Mouse (Mus musculus) left cerebral cortex, postnatal 25 days (tissue): ENCODE data around the gene Lyl1. TPM values are rescaled to one million over a fixed set of nuclear protein-coding genes. Genes with fewer than 3 reads are reported as not detected.
"Not testable (repeated sequence)": the region's sequence is repeated elsewhere in the genome, so short reads cannot be mapped to it uniquely, and the experiment has no call there.

Experiments
- DNase-seq, 2 experiments: peaks; one replicate each; pipeline ENCODE4 v3.0.0; 2022; ENCODE audit warnings: low spot score in 2 of 2, mixed read lengths in 1 of 2
- intact Hi-C: fragments of 180-260 bp; cut with DNase I; formaldehyde crosslinking; loops from one replicate; pipeline ENCODE4 v1.15.1; 2025
- total RNA-seq, 2 experiments: library from RNA; stranded (reverse); gene quantifications; 2 replicates each; pipeline ENCODE4 v1.2.3; 2021

Lyl1 gene
- total RNA-seq, 2 experiments from 2014 or later, result 2.8 to 3.5 TPM

DNA sequence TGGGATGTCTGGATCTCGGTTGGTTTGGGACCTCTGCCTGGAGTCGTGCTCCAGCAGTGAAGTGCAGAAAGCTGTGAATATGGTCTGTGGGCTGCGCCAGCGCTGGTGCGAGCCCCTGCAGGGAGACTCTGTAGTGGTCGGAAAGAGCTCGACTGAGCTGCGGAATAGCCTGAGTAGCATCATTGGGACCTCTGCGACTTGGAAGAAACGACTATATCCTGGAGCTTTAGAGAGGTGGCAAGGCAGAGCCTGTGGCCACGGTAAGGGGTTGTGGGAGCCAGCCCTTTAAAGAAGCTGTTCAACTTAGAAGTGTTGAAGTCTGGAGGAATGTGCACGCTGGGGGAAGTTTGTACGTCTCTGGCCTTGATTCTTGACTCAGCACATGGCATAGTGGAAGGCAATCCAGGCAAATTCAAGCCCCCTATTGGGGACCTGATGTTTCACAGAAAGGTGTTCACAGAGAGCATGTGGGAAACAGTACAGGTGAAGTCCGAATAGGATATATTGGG lies 35.8 kb upstream of the Lyl1 start:
- intact Hi-C loops, result loop anchor here (2.0 kb wide), 1 partner anchor 21 kb away; the partner anchor contains the start of genes Nacc1 and Trmt1
- DNase-seq, result no peak

DNA sequence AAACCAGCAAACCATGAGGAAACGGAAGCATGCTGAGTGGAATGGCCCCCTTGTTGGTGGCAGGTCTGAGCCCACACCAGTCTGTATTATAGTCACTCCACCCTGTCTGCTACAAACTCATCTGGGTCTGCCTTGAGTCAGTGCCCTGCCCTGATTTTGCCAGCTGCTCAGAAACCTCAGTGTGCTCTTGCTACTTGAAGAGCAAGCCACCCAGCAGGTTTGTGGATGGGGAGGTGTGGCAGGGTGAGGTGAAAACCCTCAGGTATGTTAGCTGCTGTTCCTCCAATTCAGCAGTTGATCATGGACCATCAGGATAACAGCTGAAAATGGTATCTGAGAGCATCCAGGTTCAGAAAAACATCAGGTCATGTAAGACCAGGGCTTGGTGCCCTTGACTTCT lies 33.2 kb upstream of the Lyl1 start:
- intact Hi-C loops, result no loop called here
- no peak for DNase-seq

DNA sequence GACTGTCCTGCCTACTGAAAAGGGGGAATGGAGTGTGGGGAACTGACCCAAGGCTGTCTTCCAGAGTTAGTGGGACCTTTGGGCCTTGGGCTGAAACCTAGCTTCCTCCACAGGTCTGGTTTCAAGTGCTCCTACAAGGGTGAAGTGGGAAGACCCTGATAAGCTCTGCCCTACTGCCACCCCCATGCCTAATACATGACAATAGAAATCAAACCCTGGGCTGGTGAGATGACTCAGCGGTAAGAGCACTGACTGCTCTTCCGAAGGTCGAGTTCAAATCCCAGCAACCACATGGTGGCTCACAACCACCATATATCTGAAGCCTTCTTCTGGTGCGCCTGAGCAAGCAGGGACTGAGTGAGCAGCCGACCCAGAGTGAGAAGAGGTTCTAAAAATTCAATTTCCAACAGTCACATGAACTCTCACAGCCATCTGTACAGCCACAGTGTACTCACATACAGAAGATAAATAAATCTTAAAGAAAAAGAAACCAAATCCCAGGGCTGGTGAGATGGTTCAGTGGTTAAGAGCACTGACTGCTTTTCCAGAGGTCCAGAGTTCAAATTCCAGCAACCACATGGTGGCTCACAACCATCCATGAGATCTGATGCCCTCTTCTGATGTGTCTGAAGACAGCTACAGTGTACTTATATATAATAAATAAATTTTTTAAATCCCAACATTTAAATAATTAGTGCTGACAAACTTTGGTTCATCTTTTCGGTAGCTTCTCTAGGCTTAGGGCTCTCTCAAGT lies 32.3 kb upstream of the Lyl1 start:
- intact Hi-C loops, result no loop called here

DNA sequence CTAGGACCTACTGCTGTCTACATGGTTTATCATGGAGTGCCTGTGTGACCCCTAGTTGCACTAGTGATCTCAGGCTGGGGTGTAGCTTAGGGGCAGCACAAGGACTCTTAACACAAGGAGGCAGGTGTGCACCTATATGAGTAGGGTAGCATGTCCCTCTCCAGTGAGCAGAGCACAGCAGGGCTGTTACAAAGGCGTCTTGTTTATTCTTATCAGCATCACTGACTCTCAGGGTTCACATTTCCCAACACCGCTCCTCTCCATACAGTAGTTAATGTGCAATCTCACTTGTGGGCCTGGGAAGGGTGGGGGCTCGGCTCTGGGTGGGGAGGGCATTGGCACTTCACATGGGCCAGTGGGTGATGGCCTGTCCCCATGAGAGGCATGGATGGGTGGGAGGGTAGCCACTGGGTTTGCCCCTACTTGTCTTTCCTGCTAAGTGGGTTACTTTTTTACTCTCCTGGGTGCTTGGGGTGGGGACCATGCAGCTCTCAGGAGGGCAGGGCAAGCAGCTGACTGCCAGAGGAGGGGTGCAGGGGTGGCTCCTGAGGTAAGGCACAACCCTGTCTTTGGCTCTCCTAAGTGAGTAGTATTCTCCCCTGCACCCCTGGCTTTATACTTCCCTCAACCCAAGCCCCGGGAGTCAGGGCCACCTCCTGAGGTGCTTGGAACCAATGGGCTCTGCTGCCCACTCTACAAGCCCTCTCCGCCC lies 30.8 kb upstream of the Lyl1 start:
- DNase-seq, intact Hi-C loops: not testable (repeated sequence)

More for the DNA sequence above, 32.3 kb upstream of the Lyl1 start:
- DNase-seq, result no peak

DNA sequence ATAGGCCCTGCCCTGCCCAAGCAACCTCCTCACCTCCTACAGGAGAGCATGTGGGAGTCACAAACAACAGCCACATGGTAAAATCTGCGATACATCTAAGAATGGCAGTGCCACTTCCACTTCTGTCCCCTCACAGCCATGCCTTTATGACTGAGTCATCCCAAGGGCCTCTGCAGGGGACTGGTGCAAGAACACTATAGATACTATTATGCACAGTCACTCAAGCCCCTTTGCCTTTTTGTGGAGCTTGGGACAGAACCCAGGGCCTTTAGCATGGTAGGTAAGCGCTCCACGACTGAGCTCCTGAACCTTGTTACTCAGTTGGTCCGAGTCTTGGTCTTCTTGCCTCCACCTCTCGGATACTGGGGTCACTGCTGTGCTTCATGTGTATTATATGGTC lies 24.0 kb upstream of the Lyl1 start:
- DNase-seq, result no peak
- intact Hi-C loops, result no loop called here

DNA sequence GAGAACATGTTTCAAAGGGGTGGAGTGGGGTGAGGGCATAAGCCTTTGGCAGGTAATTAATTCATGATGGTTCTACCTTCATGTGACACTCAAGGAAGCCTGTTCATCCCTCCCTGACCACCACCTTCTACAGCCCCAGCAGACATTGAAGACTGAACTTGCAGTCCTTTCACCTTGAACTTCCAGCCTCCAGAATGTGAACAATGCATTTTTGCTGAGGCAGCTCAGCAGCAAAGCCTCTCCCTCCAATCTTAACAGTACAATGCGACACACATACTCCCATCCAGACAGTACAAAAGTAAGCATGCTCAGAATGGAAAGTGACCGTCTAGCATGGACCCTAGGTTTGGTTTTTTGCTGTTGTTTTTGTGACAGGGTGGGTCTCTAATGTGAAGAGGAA lies 19.8 kb upstream of the Lyl1 start:
- DNase-seq, result no peak
- intact Hi-C loops, result no loop called here

DNA sequence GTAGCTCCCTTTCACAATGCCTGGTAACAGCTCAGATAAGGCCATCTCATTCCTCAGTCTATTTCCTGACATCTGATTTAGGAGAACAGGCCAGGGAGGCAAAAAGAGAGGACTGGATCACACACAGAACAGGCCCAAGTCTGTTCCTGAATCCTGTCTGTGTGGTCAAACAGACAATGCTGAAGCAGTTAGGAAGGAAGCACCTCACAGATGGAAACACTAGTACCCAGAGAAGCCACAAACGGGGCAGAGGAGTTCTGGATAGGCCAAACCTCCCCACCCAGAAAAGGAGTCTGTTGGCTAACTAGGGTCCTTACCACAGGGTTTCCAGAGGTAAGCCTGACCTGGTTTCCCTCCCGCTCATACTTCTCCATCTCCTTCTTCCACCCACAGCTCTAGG lies 19.0 kb upstream of the Lyl1 start:
- no peak for DNase-seq
- intact Hi-C loops, result no loop called here

DNA sequence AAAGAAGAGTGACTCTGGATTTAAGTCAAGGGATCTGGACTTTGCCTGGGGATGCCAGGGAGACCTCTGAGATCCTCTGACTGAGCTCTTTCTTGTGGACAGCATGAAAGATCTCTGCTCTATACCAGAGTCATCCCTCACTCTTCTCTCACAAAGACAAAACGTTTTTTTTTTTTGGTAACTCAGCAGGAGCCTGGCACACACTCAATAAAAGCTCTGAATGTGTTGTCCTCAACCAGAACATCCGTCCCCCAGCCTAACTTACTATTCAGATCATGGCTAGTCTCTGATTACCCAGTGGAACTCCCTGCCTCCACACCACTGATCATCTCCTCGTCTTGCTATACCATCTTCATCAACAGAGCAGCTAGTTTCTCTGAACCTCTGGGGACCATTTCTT lies 16.7 kb upstream of the Lyl1 start:
- DNase-seq, result no peak
- intact Hi-C loops, result no loop called here

DNA sequence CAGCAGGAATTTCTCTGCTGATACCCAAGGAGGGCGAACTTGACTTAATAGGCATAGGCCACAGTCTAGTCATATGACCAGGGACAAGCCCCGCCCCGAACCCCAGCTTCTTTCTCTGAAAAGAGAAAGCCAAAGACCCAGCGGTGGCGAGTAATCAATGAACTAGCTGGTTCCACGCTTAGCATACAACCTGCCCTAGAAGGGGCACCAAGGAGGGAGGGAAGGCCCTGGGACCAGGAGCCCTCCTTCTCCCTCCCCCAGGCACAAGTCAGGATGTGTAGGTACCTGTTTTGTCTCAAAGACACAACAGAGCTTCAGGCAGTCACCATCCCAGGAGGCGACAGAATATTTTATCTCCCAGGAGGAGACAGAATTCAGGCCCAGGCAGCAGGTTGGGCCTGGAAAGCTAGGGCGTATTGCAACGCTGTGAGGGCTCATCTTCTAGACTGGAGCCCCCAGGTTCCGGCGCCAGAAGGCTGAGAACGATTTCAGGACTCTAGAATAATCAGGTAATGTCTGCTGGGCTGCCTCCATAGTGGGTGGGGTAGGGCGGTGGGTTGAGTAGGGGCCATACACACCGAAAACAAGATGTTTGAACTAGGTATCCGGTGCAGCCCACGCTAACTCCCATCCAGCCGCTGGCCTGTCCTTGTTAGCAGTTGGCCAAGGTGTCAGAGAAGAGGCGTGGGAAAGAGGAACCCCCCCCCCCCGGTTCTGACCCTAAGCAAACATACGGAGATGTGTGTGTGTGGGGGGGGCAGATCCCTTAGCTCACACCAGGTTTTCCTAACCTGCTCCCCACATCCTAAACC lies 14.9 kb upstream of the Lyl1 start, which contains the start of gene Trmt1:
Gene Trmt1, plus strand, starts transcription at position 117 of the 812 bp plus-strand sequence.
- intact Hi-C loops, result loop anchor here (2.0 kb wide), 1 partner anchor 22 kb away; no protein-coding TSS in a partner anchor

DNA sequence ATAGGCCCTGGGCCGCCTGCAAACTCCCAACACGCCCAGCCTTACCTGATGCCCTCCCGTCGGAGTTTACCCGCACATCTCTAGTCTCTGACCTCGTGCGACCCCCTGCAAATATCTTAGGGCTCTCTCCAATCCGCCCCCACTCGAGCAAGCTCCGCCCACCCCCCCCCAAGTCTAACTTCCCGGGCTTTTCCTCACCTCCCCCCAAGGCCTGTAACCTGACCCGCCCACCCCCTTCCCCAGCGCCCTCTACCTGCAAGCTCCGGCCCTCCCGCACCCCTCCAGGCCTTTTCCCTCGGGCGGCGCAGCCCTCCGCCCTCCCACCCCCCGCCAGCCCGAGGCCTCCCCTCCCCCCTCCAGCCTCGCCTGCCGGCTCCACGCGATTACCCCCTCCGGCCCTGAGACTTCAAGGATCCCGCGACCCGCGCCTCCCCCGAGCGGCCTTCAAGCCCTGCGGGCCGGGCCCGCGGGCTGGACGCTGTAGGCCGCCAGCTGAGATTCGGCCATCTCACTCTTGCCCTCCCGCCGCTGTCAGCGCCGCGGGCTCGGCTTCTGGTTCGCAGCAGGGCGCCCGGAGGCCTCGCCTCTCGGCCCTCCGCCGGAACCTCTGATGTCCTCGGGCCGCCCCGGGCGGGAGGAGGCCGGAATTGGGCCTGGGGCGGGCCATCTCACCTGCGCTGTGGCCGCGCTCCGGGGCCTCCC lies 14.1 kb upstream of the Lyl1 start:
- no peak for DNase-seq
- intact Hi-C loops, result loop anchor here (2.0 kb wide), 1 partner anchor 22 kb away; no protein-coding TSS in a partner anchor

More for the DNA sequence above, 14.9 kb upstream of the Lyl1 start, which contains the start of gene Trmt1:
- DNase-seq, result peak in 1 of 2 experiments; percentile 54

DNA sequence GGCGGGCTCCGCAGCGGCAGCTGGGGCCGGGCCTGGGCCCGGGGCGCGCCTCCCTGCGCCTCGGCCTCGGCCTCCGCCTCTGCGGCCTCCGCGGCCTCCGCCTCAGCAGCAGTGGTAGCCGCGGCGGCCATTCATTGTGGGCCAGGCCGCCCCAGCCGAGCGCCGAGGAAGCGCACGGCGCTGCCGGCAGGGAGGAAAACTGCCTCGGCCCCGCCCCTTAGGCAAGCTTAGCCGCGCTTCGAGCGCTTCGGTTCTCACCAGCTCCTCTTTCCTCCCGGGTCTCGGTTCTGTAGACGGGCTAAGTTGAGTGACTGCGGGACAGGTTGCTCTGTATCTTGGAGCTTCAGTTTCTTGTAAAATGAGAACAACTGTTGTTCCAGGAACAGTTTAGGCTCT lies 13.6 kb upstream of the Lyl1 start, which contains the start of gene Nacc1:
Gene Nacc1, minus strand, starts transcription at position 158 of the 396 bp plus-strand sequence.
- intact Hi-C loops, result loop anchor here (2.0 kb wide), 1 partner anchor 23 kb away; no protein-coding TSS in a partner anchor
- peak; percentile 89 to 91 for DNase-seq

DNA sequence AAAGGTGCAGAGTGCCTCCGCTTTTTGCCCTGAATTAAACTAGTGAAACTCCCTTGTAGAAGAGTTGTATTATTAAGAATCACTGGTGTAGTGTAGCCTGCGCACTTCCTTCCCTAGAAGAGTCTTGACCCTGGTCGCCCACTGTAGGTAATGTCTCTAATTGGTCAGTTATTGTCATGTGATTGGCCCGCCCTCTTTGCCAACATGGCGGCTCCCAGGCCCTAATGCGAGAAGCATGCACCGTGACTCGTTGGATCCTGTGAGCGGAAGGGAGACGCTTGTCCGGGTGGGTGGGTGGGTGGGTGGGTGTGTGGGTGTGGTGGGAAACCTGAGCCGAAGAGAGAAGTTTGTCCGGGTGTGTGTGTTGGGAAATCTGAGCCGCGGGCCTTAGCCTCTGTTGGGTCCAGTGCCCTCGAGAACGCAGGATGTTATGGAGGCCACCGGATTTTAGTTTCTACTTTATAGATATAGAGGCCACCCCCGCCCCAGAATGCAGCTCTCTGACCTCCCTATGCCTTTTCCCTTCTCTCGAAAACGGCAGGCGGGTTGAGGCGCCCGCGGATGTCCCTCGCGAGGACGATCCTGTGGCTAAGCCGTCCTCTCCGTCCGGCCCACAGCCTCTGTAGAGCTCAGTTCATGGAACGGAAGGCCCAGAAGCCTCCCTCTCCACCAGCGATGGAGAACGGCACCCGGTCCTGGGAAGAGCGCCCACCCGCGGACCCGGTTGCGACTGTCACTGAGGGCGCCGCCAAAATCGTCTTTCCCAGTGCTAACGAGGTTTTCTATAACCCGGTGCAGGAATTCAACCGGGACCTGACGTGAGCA lies 12.0 kb upstream of the Lyl1 start:
- intact Hi-C loops, result no loop called here
- DNase-seq, result peak; percentile 95 to 96

DNA sequence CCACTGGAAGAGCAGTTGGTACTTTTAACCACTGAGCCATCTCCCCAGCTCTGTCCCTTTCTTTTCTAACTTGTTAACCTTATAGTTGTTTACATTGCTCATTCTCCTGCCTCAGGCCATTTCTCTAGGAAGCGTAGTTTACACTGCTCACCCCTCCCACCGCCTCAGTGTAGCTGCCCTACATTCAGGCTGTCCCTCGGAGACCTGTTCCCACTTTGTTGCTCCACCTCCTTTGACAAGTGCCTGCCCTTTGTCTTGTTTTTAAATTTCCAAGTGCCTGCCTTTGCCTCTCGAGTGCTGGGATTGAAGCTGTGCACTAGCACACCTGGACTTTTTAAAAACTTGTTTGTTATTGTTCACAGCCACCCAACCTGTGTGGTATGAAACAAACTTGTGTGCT lies 7.9 kb upstream of the Lyl1 start:
- DNase-seq, result no peak
- intact Hi-C loops, result no loop called here

DNA sequence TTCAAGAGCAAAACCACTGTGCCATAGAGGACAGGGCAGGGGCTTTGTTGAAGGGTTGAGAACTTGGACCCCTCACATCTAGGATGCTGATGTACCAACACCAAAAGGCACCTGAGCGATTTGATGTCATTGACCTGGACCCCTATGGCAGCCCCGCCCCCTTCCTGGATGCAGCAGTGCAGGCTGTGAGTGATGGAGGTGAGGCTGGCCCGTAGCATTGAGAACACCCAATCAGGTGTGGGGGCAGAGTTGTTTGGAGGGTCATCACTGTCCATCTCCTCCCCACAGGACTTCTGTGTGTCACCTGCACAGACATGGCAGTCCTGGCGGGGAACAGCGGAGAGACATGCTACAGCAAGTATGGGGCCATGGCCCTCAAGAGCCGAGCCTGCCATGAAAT lies 6.1 kb upstream of the Lyl1 start:
- intact Hi-C loops, result no loop called here
- no peak for DNase-seq

DNA sequence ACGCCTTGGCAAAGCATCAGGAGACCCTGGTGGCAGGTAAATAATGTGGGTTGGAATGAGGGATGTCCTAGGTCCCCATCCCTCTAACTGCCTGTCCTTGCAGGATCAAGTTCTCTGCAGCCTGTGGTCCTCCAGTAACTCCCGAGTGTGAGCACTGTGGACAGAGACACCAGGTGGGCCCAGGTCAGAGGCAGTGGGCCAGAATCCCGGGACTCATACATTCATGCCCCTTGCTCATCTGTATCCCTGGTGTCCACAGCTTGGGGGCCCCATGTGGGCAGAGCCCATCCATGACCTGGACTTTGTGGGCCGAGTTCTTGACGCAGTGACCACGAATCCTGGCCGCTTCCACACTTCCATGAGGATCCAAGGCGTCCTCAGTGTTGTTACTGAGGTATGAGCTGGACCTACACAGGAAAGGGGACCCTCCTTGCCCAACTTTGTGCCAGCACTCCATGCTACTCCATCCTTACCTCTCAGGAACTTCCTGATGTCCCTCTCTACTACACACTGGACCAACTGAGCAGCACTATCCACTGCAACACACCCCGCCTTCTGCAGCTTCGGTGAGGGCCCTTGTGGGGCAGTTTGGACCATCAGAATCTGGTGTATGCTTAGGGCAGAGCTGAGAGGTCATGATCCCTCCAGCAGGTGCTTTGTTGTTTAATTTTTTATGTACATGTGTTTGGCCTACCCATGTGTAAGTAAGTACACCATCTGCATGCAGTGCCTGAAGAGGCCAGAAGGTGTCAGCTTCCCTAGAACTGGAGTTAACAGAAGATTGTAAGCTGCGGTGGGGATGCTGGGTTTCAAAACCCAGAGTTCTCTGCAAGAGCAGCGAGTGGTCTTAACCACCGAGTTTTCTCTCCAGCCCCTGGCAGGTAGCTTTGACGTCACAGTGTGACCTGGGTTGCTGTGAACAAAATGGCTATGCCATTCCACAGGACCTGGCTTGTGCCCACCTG lies 3.8 kb upstream of the Lyl1 start:
- DNase-seq, result no peak
- intact Hi-C loops, result loop anchor here (2.0 kb wide), 1 partner anchor 115 kb away; no protein-coding TSS in a partner anchor

DNA sequence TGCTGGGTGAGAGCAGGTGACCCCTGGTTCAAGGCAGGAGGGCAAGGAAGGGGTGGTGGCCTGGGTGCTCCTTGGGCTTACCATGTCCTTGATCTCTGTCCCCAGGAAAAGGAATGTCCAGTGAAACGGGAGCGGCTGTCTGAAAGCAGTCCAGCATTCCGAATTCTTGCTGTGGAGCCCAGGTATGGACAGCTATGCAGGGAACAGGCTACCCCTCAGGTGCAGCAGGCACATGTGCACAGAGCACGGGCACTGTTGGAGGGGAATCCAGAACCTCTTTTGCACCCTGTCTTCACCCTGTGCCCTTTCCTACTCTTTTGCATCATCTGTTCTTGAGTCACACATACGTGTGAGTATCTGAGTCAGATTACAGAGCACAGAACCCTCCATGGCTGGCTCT lies 3.0 kb upstream of the Lyl1 start:
- no peak for DNase-seq
- intact Hi-C loops, result loop anchor here (2.0 kb wide), 1 partner anchor 115 kb away; no protein-coding TSS in a partner anchor

DNA sequence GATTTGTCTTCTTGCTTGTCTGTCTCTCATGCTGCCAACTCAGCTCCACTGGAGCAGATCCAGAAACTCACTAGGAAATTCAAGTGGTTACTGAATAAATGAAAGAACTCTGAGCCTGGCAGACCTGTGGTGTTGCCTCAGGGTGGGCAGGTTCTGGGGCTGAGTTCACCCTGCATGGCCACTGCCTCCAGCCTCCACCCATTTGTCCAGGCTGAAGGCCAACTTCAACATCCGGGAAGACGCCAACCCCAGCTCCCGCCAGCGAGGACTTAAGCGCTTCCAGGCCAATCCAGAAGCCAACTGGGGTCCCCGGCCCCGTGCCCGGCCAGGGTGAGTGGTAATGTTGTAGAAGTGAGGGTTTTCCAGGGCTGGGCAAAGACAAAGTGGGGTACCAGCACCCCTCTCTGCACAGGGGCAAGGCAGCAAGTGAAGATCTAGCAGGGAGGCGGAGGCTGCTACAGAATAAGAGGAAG lies 2.3 kb upstream of the Lyl1 start:
- intact Hi-C loops, result loop anchor here (2.0 kb wide), 1 partner anchor 114 kb away; no protein-coding TSS in a partner anchor
- DNase-seq, result no peak
